ENCODE assay signal across 8 mouse cellular contexts in the genomic region with DNA sequence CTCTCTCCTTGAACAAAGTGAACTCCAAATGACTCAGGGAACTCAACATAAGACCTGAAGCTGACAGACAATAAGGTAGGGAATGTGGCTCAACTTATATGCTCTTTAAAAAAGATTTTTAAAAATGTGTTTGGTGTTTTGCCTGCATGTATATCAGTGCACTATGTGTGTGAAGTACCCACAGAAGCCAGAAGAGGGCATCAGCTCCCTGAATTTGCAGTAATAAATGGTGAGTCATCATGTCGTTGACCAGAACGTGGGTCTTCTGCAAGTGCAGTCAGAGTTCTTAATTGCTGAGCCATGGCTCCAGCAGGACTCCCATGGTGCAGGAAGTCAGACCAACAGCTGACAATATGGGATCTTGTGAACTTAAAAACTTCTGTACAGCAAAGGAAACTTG.
DNase-seq lines count a peak whose midpoint lies in the region; ATAC-seq and TF ChIP-seq lines count a peak whose summit lies in the region.

No protein-coding gene starts in this region.

- no peak for ATAC-seq in forebrain, postnatal 0 days

- H3K4me1 ChIP-seq in forebrain, postnatal 0 days (ENCODE audit: insufficient read depth) = no peaks in the 10 kb centered on the region

- no peaks in the 10 kb centered on the region for H3K36me3 ChIP-seq in forebrain, postnatal 0 days (ENCODE audit: insufficient read depth)

- no peaks in the 10 kb centered on the region for H3K27me3 ChIP-seq in forebrain, postnatal 0 days (ENCODE audit: insufficient read depth, low read length)

- no peak overlapping the region for H3K27ac ChIP-seq in gastrocnemius, adult 2 months
- H3K27ac ChIP-seq in forebrain, postnatal 0 days (ENCODE audit: low read depth, low read length) = no peak overlapping the region

- no peak for DNase-seq in gastrocnemius, adult 2 months
- no peak for DNase-seq in gastrocnemius, postnatal 4 days (ENCODE audit: low spot score in 2 of 2)
- DNase-seq in ovary, postnatal 14 days (ENCODE audit: low spot score) = peak; percentile 7
- no peak for DNase-seq in ovary, postnatal 10 days (ENCODE audit: low spot score)
- DNase-seq in forebrain, postnatal 0 days = peak; percentile 47
- DNase-seq in retina, embryonic 14.5 days (ENCODE audit: low spot score) = peak; percentile 64
- no peak for DNase-seq in urinary bladder, postnatal 25 days (ENCODE audit: low spot score)
- DNase-seq in frontal cortex, postnatal 10 days (ENCODE audit: low spot score in 2 of 2) = no peak

- no peak overlapping the region for H3K4me3 ChIP-seq in gastrocnemius, adult 2 months
- no peak overlapping the region for H3K4me3 ChIP-seq in forebrain, postnatal 0 days (ENCODE audit: low read depth, low read length)

- H3K9ac ChIP-seq in forebrain, postnatal 0 days = no peak overlapping the region

- peak; percentile 31; the same call in 1 of the 2 replicates for TF ChIP-seq CTCF in gastrocnemius, adult 2 months (IDR thresholded peaks at IDR 0.05)
- peak; percentile 71 for TF ChIP-seq CTCF in forebrain, postnatal 0 days (IDR thresholded peaks at IDR 0.05; ENCODE audit: low read depth)

- WGBS in forebrain, postnatal 0 days = 1% methylated on average over 2 of the region's 2 CpGs

- H3K4me2 ChIP-seq in forebrain, postnatal 0 days (ENCODE audit: low read depth) = no peak overlapping the region

- intact Hi-C loops in gastrocnemius, adult 2 months (cut with DNase I) = no loop called here

- H3K9me3 ChIP-seq in forebrain, postnatal 0 days (ENCODE audit: low read length) = no peaks in the 10 kb centered on the region

Comparison
In these comparisons a context has a peak if more than half of its experiments do, and no peak if none do; other contexts are left out.
1. DNase-seq: peak in ovary, postnatal 14 days (single experiment), forebrain, postnatal 0 days (single experiment) and retina, embryonic 14.5 days (single experiment); none in gastrocnemius, adult 2 months (single experiment), gastrocnemius, postnatal 4 days (0 of 2), ovary, postnatal 10 days (single experiment), urinary bladder, postnatal 25 days (single experiment) and frontal cortex, postnatal 10 days (0 of 2).